Comparison of ENCODE assay signal across 8 mouse cellular contexts in genomic region chr8:124662446-124663111, GRCm38 (mm10). TPM values are rescaled to one million over a fixed set of nuclear protein-coding genes. Genes with fewer than 3 reads are reported as not detected.
A peak's percentile ranks its signal among the peaks of the same experiment; 100 is the strongest.
DNase-seq lines count a peak whose midpoint lies in the region.

No protein-coding gene starts in this region.

- H3K4me3 ChIP-seq in heart, embryonic 10.5 days, result peak overlapping the region; percentile 93

- DNase-seq in spleen, adult 12 weeks (ENCODE audit: low spot score), result peak; percentile 23
- no peak for DNase-seq in spleen, adult 18-20 months
- DNase-seq in c-Kit-negative CD71-positive TER-119-positive erythroid progenitor cells, embryonic 14.5 days (ENCODE audit: low read depth, low spot score), result peak; percentile 15
- DNase-seq in heart, embryonic 10.5 days (ENCODE audit: low spot score), result no peak
- DNase-seq in liver, result peak; percentile 11
- peak; percentile 28 for DNase-seq in retina, embryonic 14.5 days (ENCODE audit: low spot score)
- no peak for DNase-seq in cerebellum, postnatal 4 days (ENCODE audit: low spot score in 2 of 2)
- no peak for DNase-seq in left cerebral cortex, adult 18-20 months (ENCODE audit: low spot score in 2 of 2)

- peak overlapping the region; percentile 98 for H3K27ac ChIP-seq in heart, embryonic 10.5 days

- 0 out of 2 replicates have a peak, but pooled peaks cover 6% of the 10 kb centered on the region for H3K36me3 ChIP-seq in heart, embryonic 10.5 days

- H3K27me3 ChIP-seq in heart, embryonic 10.5 days (ENCODE audit: insufficient read depth, poor library complexity, severe bottlenecking), result no peaks in the 10 kb centered on the region

- H3K4me1 ChIP-seq in heart, embryonic 10.5 days, result peaks cover 52% of the 10 kb centered on the region

- no peaks in the 10 kb centered on the region for H3K9me3 ChIP-seq in heart, embryonic 10.5 days

- WGBS in heart, embryonic 10.5 days, result under 1% methylated on average over 48 of the region's 49 CpGs

RNA-seq across cellular contexts. Expression of gene 2310022B05Rik, which starts 0.6 kb away (rescaled TPM):
- polyA plus RNA-seq in heart, embryonic 10.5 days (2016; fragmentation: Nextera tagmentation; extraction: Ambion mirVana), result 32.6 and 34.7 TPM in 2 replicates
- total RNA-seq in left cerebral cortex, adult 18-20 months (2021), result 10 to 100 TPM; 56.4 to 66.5 TPM

RNA-seq across cellular contexts. Expression of gene Ttc13, which starts 59.2 kb away (rescaled TPM):
- polyA plus RNA-seq in heart, embryonic 10.5 days (2016; fragmentation: Nextera tagmentation; extraction: Ambion mirVana), result 43.7 and 44.6 TPM in 2 replicates
- total RNA-seq in left cerebral cortex, adult 18-20 months (2021), result 10 to 100 TPM; 36.7 to 38.6 TPM

RNA-seq across cellular contexts. Expression of gene Arv1, which starts 59.4 kb away (rescaled TPM):
- 21.3 and 26.7 TPM in 2 replicates for polyA plus RNA-seq in heart, embryonic 10.5 days (2016; fragmentation: Nextera tagmentation; extraction: Ambion mirVana)
- 10 to 100 TPM; 10.3 to 12.8 TPM for total RNA-seq in left cerebral cortex, adult 18-20 months (2021)

Comparison
In these comparisons a context has a peak if more than half of its experiments do, and no peak if none do; other contexts are left out.
1. DNase-seq: peak in spleen, adult 12 weeks (single experiment), c-Kit-negative CD71-positive TER-119-positive erythroid progenitor cells, embryonic 14.5 days (single experiment), liver (single experiment) and retina, embryonic 14.5 days (single experiment); none in spleen, adult 18-20 months (0 of 2), heart, embryonic 10.5 days (single experiment), cerebellum, postnatal 4 days (0 of 2) and left cerebral cortex, adult 18-20 months (0 of 2).